Mouse (Mus musculus) spleen, adult 2 months (tissue): Measurements from ENCODE around the gene Stxbp2. TPM values are rescaled to one million over a fixed set of nuclear protein-coding genes. Genes with fewer than 3 reads are reported as not detected.

ENCODE experiments used
- DNase-seq, 2 experiments: peaks; one replicate each; pipeline versions ENCODE4 v3.0.0 to v3.0.0-alpha.2; 2012 to 2021; ENCODE audit warnings: low spot score in 2 of 2, low read depth in 1 of 2
- H3K27ac ChIP-seq: fragments of 200-500 bp; 2 replicates; pipeline ENCODE4 v1.5.1; 2012; ENCODE audit warnings: low read length, inconsistent platforms; ENCODE audit not compliant: insufficient read depth
- H3K27me3 ChIP-seq: fragments of 200-500 bp; 2 replicates; pipeline ENCODE4 v1.6.1; 2012; ENCODE audit warnings: mild to moderate bottlenecking, moderate library complexity, low read length, inconsistent platforms; ENCODE audit not compliant: control insufficient read depth, insufficient read depth
- H3K36me3 ChIP-seq: fragments of 200-500 bp; 2 replicates; pipeline ENCODE4 v1.6.1; 2012; ENCODE audit warnings: mild to moderate bottlenecking, low read length, inconsistent platforms; ENCODE audit not compliant: control insufficient read depth, insufficient read depth
- H3K4me1 ChIP-seq: fragments of 200-500 bp; 2 replicates; pipeline ENCODE4 v1.6.1; 2011; ENCODE audit warnings: inconsistent platforms; ENCODE audit not compliant: control insufficient read depth, insufficient read depth, insufficient read length
- H3K4me3 ChIP-seq: fragments of 200-500 bp; 2 replicates; pipeline ENCODE4 v1.5.1; 2011; ENCODE audit warnings: mild to moderate bottlenecking, inconsistent platforms; ENCODE audit not compliant: insufficient read depth, insufficient read length; ENCODE audit errors: extremely low read depth
- CTCF ChIP-seq: fragments of 200-500 bp; IDR thresholded peaks from 2 replicates; pipeline ENCODE4 v1.5.1; 2011; ENCODE audit warnings: mild to moderate bottlenecking, inconsistent platforms; ENCODE audit not compliant: insufficient read depth, insufficient read length, insufficient replicate concordance; ENCODE audit errors: extremely low read depth
- POLR2A ChIP-seq: fragments of 200-500 bp; IDR thresholded peaks from 2 replicates; pipeline ENCODE4 v1.6.1; 2011; ENCODE audit warnings: low read depth, low read length, inconsistent platforms
- WGBS: fragments of 180-500 bp; shearing (Covaris S2); methylation state at CpG from one replicate; pipeline ENCODE4 v1.1.7; 2018; 5-methylcytosine and 5-hydroxymethylcytosine counted together
- polyA plus RNA-seq: library from polyadenylated mRNA; depleted of rRNA; stranded (reverse); fragments of >200 nt; gene quantifications from 2 replicates; pipeline ENCODE4 v1.2.3, GENCODE M21; 2012; rRNA removed

Stxbp2 gene
- polyA plus RNA-seq, 1 experiment, result 129 TPM

- Histone ChIP-seq H3K4me3 (peak overlapping the region; percentile 9; the same call in 1 of the 2 replicates), H3K36me3 (peaks cover 26% of the 10 kb centered on the region), H3K4me1 (peaks cover 16% of the 10 kb centered on the region; the same call in 1 of the 2 replicates), H3K27ac (no peak overlapping the region), H3K27me3 (no peaks in the 10 kb centered on the region)
- DNase-seq, result no peak
- no peak for TF ChIP-seq POLR2A
- no peak for TF ChIP-seq CTCF
- 70% methylated on average over 3 of the region's 3 CpGs for WGBS
Measured at GRCm38 (mm10) chr8:3690774-3691173, 60.0 kb downstream of the Stxbp2 start.

Other genes starting within 250 kb of the Stxbp2 start
- 104 and 165 TPM in 2 replicates for gene Arhgef18, start 237.9 kb upstream of the Stxbp2 start, polyA plus RNA-seq
- gene Pex11g, start 163.3 kb upstream of the Stxbp2 start, polyA plus RNA-seq, result 2.6 and 2.7 TPM in 2 replicates
- 0.05 TPM in 1 of 2 replicates, not detected in the other for gene Tex45, start 160.1 kb upstream of the Stxbp2 start, polyA plus RNA-seq
- 22.9 and 32.5 TPM in 2 replicates for gene Zfp358, start 137.8 kb upstream of the Stxbp2 start, polyA plus RNA-seq
- gene Mcoln1, start 130.5 kb upstream of the Stxbp2 start, polyA plus RNA-seq, result 188 and 219 TPM in 2 replicates
- gene Pnpla6, start 115.6 kb upstream of the Stxbp2 start, polyA plus RNA-seq, result 56.0 and 60.4 TPM in 2 replicates
- gene C330021F23Rik, start 63.0 kb upstream of the Stxbp2 start, polyA plus RNA-seq, result not detected in 2 replicates
- 2.1 and 2.4 TPM in 2 replicates for gene Camsap3, start 43.7 kb upstream of the Stxbp2 start, polyA plus RNA-seq
- 61.9 and 71.5 TPM in 2 replicates for gene Xab2, start 9.6 kb upstream of the Stxbp2 start, polyA plus RNA-seq
- gene Pet100, start 9.4 kb upstream of the Stxbp2 start, polyA plus RNA-seq, result 1.6 and 3.3 TPM in 2 replicates
- not detected in 2 replicates for gene Pcp2, start 5.4 kb upstream of the Stxbp2 start, polyA plus RNA-seq
- 0.56 and 1.3 TPM in 2 replicates for gene Retn, start 24.8 kb downstream of the Stxbp2 start, polyA plus RNA-seq
- gene Mcemp1, start 34.8 kb downstream of the Stxbp2 start, polyA plus RNA-seq, result 4.1 and 5.3 TPM in 2 replicates
- gene Fcor, start 41.4 kb downstream of the Stxbp2 start, polyA plus RNA-seq, result 0.77 and 0.86 TPM in 2 replicates
- gene Trappc5, start 45.3 kb downstream of the Stxbp2 start, polyA plus RNA-seq, result 21.6 and 29.9 TPM in 2 replicates
- gene Fcer2a, start 63.2 kb downstream of the Stxbp2 start, polyA plus RNA-seq, result 50.9 and 51.7 TPM in 2 replicates
- gene Clec4g, start 89.7 kb downstream of the Stxbp2 start, polyA plus RNA-seq, result 0.69 and 1.1 TPM in 2 replicates
- 0.77 and 0.93 TPM in 2 replicates for gene Cd209a, start 118.0 kb downstream of the Stxbp2 start, polyA plus RNA-seq
- gene Cd209e, start 223.4 kb downstream of the Stxbp2 start, polyA plus RNA-seq, result 0.07 and 0.11 TPM in 2 replicates
- 3.6 and 3.7 TPM in 2 replicates for gene Cd209d, start 247.6 kb downstream of the Stxbp2 start, polyA plus RNA-seq